Mouse (Mus musculus) limb, embryonic 12.5 days (tissue): ENCODE results near the gene Khnyn. TPM values are rescaled to one million over a fixed set of nuclear protein-coding genes. Genes with fewer than 3 reads are reported as not detected.

ENCODE experiments used
- ATAC-seq: fragments of 200-750 bp; cut with Nextera tagmentation; 2 replicates; pipeline ENCODE4 v1.8.0; 2017; ENCODE audit warnings: low read depth, moderate TSS enrichment; ENCODE audit not compliant: insufficient number of reproducible peaks, insufficient read depth, low FRiP score, low TSS enrichment
- H3K27ac ChIP-seq: fragments of 300-500 bp; sonication (generic); 2 replicates; pipeline ENCODE4 v1.5.1; 2016; ENCODE audit warnings: mild to moderate bottlenecking, moderate library complexity
- H3K27me3 ChIP-seq: fragments of 300-500 bp; sonication (generic); 2 replicates; pipeline ENCODE4 v1.6.1; 2016; ENCODE audit warnings: mild to moderate bottlenecking, moderate library complexity
- H3K36me3 ChIP-seq: fragments of 300-500 bp; sonication (generic); 2 replicates; pipeline ENCODE4 v1.6.1; 2016; ENCODE audit warnings: mild to moderate bottlenecking, moderate library complexity
- H3K4me1 ChIP-seq: fragments of 300-500 bp; sonication (generic); replicated peaks from 2 replicates; pipeline ENCODE4 v1.6.1; 2016
- H3K4me2 ChIP-seq: fragments of 300-500 bp; sonication (generic); 2 replicates; pipeline ENCODE4 v1.6.1; 2016; ENCODE audit warnings: mild to moderate bottlenecking, moderate library complexity
- H3K4me3 ChIP-seq: fragments of 300-500 bp; sonication (generic); replicated peaks from 2 replicates; pipeline ENCODE4 v1.5.1; 2016; ENCODE audit warnings: mild to moderate bottlenecking
- H3K9ac ChIP-seq: fragments of 300-500 bp; sonication (generic); replicated peaks from 2 replicates; pipeline ENCODE4 v1.6.1; 2016; ENCODE audit warnings: mild to moderate bottlenecking, moderate library complexity
- H3K9me3 ChIP-seq: fragments of 300-500 bp; sonication (generic); 2 replicates; pipeline ENCODE4 v1.6.1; 2016; ENCODE audit warnings: mild to moderate bottlenecking, moderate library complexity
- WGBS: fragments of 180-500 bp; shearing (Covaris S2); methylation state at CpG from one replicate; pipeline ENCODE4 v1.1.7; 2016; 5-methylcytosine and 5-hydroxymethylcytosine counted together
- polyA plus RNA-seq: library from polyadenylated mRNA; unstranded; fragments of >200 nt; fragmentation: Nextera tagmentation; extraction: Ambion mirVana; gene quantifications from 2 replicates; pipeline ENCODE4 v1.2.1, GENCODE M21; 2016

Khnyn gene
- 36.9 and 38.8 TPM in 2 replicates for polyA plus RNA-seq

- no peaks in the 10 kb centered on the region for H3K27me3 ChIP-seq
- H3K4me2 ChIP-seq = peak within 1 kb of the TSS; percentile 88
- peaks cover 29% of the 10 kb centered on the region for H3K4me1 ChIP-seq
- peak within 1 kb of the TSS; percentile 95 for H3K27ac ChIP-seq
- no peaks in the 10 kb centered on the region for H3K9me3 ChIP-seq
- 1% methylated on average over 28 of the region's 30 CpGs for WGBS
- peak; percentile 91 for ATAC-seq
- H3K9ac ChIP-seq = peak within 1 kb of the TSS; percentile 89
- peaks cover 37% of the 10 kb centered on the region for H3K36me3 ChIP-seq
- peak within 1 kb of the TSS; percentile 82 for H3K4me3 ChIP-seq
Observed at GRCm38 (mm10) chr14:55884713-55885113, at the start of gene Khnyn. Gene Khnyn (plus strand): TSS chr14:55884947.

- Histone ChIP-seq H3K4me3 (no peak overlapping the region), H3K9ac (no peak overlapping the region), H3K4me2 (no peak overlapping the region), H3K4me1 (peaks cover 30% of the 10 kb centered on the region), H3K36me3 (peaks cover 6% of the 10 kb centered on the region), H3K9me3 (no peaks in the 10 kb centered on the region), H3K27me3 (no peaks in the 10 kb centered on the region), H3K27ac (no peak overlapping the region)
- 90% methylated on average over 5 of the region's 5 CpGs for WGBS
- no peak for ATAC-seq
Observed at GRCm38 (mm10) chr14:55838312-55838711, 46.4 kb upstream of the Khnyn start.

- no peak overlapping the region for H3K9ac ChIP-seq
- peaks cover 2% of the 10 kb centered on the region for H3K36me3 ChIP-seq
- H3K4me2 ChIP-seq = no peak overlapping the region
Observed at GRCm38 (mm10) chr14:55838740-55839139, 46.0 kb upstream of the Khnyn start.

GRCm38 (mm10) chr14:55840853-55841366 lies 43.8 kb upstream of the Khnyn start:
- Histone ChIP-seq H3K27me3 (no peaks in the 10 kb centered on the region), H3K27ac (no peak overlapping the region), H3K4me1 (peaks cover 5% of the 10 kb centered on the region), H3K9me3 (no peaks in the 10 kb centered on the region), H3K4me2 (no peak overlapping the region), H3K36me3 (no peaks in the 10 kb centered on the region), H3K9ac (no peak overlapping the region), H3K4me3 (no peak overlapping the region)
- 66% methylated on average over 4 of the region's 4 CpGs for WGBS
- no peak for ATAC-seq

More at GRCm38 (mm10) chr14:55838740-55839139, 46.0 kb upstream of the Khnyn start:
- peaks cover 26% of the 10 kb centered on the region for H3K4me1 ChIP-seq
- H3K27me3 ChIP-seq = no peaks in the 10 kb centered on the region
- no peaks in the 10 kb centered on the region for H3K9me3 ChIP-seq
- no peak overlapping the region for H3K4me3 ChIP-seq
- WGBS = 85% methylated on average over 4 of the region's 4 CpGs
- ATAC-seq = no peak
- H3K27ac ChIP-seq = no peak overlapping the region

DNA sequence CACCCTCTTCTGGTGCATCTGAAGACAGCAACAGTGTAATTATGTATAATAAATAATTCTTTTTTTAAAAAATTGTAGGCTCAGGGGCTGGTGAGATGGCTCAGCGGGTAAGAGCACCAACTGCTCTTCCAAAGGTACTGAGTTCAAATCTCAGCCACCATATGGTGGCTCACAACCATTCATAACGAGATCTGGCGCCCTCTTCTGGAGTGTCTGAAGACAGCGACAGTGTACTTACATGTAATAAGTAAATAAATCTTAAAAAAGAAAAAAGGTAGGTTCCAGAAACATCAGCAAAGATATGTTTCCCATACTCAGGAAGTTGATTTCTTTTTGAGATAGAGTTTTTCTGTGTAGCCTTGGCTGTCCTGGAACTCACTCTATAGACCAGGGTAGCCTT lies 42.0 kb upstream of the Khnyn start:
- no peaks in the 10 kb centered on the region for H3K27me3 ChIP-seq
- WGBS = 75% methylated on average over 4 of the region's 4 CpGs
- H3K9me3 ChIP-seq = no peaks in the 10 kb centered on the region
- no peaks in the 10 kb centered on the region for H3K36me3 ChIP-seq
- H3K4me2 ChIP-seq = no peak overlapping the region
- no peak overlapping the region for H3K27ac ChIP-seq
- H3K4me1 ChIP-seq = no peaks in the 10 kb centered on the region
- no peak overlapping the region for H3K4me3 ChIP-seq
- no peak overlapping the region for H3K9ac ChIP-seq
- ATAC-seq = no peak

DNA sequence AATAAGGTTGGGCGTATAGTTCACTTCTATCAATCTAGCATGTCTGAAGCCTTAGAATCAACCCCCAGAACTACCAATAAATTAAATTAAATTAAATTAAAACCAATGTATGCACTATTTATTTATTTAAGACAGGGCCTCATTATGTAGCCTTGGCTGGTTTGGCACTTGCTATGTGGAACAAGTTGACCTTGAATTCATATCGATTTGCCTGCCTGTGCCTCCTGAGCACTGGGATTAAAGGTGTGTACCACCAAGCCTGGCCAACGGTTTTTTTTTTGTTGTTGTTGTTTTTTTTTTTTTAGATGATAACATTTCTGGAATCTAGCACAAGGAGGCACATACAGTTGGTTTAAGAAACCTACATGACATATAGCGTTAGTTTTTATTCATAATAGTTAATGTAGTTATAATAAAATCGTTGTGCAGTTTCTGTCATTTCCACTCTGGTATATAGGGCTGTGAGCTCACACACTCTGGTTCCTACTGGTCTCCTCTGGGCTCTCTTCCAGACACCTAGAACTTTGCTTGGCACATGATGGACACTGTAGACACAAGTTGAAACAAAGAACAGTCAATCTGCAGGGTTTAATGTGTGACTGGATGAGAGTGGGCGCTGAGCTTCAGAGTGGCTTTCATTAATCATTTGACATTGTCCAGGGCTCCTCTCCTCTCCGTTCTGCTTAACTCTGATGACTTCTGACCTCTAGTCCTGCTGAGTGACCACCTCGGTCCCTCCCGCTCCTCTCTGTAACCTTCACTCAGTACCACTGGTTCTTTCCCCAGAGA lies 39.0 kb upstream of the Khnyn start:
- Histone ChIP-seq H3K9me3 (no peaks in the 10 kb centered on the region), H3K4me2 (no peak overlapping the region), H3K27ac (no peak overlapping the region), H3K27me3 (no peaks in the 10 kb centered on the region), H3K4me3 (no peak overlapping the region), H3K36me3 (no peaks in the 10 kb centered on the region), H3K9ac (no peak overlapping the region), H3K4me1 (no peaks in the 10 kb centered on the region; the same call in 1 of the 2 replicates)
- no peak for ATAC-seq
- WGBS = 68% methylated on average over 9 of the region's 9 CpGs

- WGBS = 61% methylated on average over 6 of the region's 6 CpGs
- H3K4me1 ChIP-seq = peaks cover 28% of the 10 kb centered on the region
- no peak overlapping the region for H3K4me3 ChIP-seq
- no peaks in the 10 kb centered on the region for H3K27me3 ChIP-seq
- no peaks in the 10 kb centered on the region for H3K9me3 ChIP-seq
- H3K27ac ChIP-seq = 0 out of 2 replicates have a peak overlapping the region, but pooled peaks have one; percentile 98
- ATAC-seq = no peak
- H3K36me3 ChIP-seq = no peaks in the 10 kb centered on the region
- H3K4me2 ChIP-seq = no peak overlapping the region
- H3K9ac ChIP-seq = no peak overlapping the region
Observed at GRCm38 (mm10) chr14:55850885-55851284, 33.9 kb upstream of the Khnyn start.

DNA sequence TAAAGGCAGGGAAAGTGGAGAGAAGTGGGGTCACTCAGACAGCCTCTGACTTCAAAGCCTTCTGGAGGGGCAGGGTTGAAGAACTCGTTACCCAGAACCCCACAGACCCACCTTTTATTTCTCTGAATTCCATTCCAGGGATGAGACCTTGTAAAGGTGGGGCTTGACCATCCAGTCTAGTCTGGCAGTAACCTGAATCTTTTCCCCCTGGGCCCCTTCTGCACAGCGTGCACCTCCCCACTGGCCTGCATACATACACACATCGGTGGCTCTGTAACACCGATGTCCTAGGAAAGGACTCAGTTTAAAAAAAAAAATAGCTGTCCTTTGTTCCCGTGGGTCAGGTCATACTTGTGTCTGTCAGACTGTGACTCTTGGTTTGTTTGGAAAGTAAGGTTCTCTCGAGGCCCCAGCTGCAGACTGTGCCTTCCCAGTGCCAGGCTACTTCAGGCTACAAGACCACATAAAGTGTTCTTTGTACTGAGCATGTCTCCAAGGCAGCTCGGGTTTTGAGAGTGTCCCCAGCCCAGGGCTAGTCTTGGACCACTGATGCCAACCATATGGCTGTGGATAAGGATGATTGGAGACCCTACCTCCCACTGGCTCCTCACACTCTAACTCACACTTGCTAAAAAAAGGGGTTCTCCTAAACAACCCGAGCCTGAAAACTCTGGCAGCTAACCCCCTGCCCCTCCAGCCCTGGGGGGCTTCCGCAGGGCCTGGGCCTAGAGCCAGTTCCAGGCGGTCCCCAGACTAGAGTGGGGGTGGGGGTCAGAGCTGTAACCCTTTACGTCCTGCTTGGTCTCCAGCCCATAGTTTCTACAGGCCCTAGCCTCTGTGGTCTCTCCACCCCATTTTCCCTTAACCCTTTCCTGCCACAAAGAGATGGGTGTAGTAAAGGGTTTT lies 31.8 kb upstream of the Khnyn start:
- Histone ChIP-seq H3K9ac (peak overlapping the region; percentile 89), H3K27me3 (no peaks in the 10 kb centered on the region), H3K36me3 (peaks cover 12% of the 10 kb centered on the region), H3K9me3 (no peaks in the 10 kb centered on the region), H3K27ac (peak overlapping the region; percentile 98), H3K4me3 (peak overlapping the region; percentile 78), H3K4me1 (peaks cover 47% of the 10 kb centered on the region), H3K4me2 (peak overlapping the region; percentile 98)
- WGBS = under 1% methylated on average over 11 of the region's 11 CpGs
- ATAC-seq = peak; percentile 91

DNA sequence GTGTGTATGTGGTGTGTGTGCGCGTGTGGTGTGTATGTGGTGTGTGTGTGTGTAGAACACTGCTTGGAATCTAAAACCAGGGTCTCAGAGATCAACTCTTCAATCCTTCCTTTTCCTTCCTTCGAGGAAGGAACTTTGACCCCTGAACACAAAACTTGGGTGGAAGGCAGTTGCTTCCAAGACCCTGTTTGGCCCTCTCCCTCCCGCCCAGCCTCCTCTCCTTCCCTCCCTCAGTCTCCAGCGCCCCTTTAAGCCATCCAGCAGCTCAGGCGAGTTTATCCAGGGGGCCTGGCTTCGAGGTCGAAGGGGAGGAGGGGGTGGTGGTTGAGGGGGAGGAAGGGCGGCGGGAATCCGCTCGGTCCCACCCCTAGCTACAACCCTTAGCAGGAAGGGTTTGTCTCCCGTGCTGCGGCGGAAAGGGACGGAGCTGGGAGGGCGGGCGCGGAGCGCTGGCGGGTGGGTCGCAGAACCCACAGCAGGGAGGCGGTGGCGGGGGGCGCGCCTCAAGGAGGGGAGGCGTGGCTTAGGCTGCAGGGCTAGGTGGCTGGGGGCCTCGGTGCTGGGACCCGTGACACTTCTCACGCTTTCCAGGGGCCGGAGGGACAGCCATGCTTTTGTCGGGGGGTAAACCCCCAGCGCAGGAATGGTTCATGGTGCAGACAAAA lies 31.0 kb upstream of the Khnyn start, which contains the start of gene Nynrin:
TSS of gene Nynrin (plus strand) at position 390 of the 665 bp plus-strand sequence.
- peak; percentile 86 for ATAC-seq
- H3K4me1 ChIP-seq = peaks cover 51% of the 10 kb centered on the region
- peak within 1 kb of the TSS; percentile 98 for H3K4me2 ChIP-seq
- peak within 1 kb of the TSS; percentile 89 for H3K9ac ChIP-seq
- peak within 1 kb of the TSS; percentile 78 for H3K4me3 ChIP-seq
- no peaks in the 10 kb centered on the region for H3K9me3 ChIP-seq
- peaks cover 17% of the 10 kb centered on the region for H3K36me3 ChIP-seq
- H3K27me3 ChIP-seq = no peaks in the 10 kb centered on the region
- WGBS = 2% methylated on average over 30 of the region's 33 CpGs
- peak within 1 kb of the TSS; percentile 98 for H3K27ac ChIP-seq

DNA sequence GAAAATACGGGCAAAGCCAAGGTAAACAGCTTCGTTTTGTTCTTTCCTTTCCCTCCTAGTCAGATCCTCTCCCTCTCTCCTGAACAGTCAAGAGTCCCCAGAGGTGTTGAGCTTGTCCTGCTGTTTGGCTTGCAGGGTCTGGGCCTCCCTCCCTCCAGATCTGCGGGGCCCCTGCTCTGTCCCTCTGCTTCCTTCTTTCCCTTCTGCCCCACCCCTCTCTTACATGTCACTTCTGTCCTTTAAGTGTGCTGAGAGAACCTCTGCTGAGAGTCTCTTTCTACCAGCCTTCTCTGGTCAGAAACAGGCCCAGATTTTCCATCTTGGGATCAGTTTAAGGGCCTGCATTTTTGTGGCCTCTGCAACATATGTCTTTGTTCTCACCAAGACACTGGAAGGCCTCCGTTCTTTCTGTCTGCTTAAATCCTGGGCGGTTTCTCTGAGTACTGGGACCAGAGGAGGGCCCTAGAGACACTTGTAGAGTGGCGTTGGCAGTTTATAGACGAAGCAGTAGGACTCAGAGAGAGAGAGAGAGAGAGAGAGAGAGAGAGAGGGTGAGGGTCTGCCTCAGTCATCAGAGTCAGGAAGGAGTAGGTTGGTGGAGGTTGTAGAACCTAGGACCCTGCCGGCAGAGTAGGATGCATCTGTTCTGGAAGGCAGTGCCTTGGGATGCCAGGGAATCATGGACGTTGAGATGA lies 30.2 kb upstream of the Khnyn start:
- H3K4me2 ChIP-seq = peak overlapping the region; percentile 98
- no peak for ATAC-seq
- H3K9ac ChIP-seq = peak overlapping the region; percentile 89
- peaks cover 22% of the 10 kb centered on the region for H3K36me3 ChIP-seq
- under 1% methylated on average over 9 of the region's 9 CpGs for WGBS
- H3K4me3 ChIP-seq = peak overlapping the region; percentile 78
- no peaks in the 10 kb centered on the region for H3K27me3 ChIP-seq
- H3K9me3 ChIP-seq = no peaks in the 10 kb centered on the region
- H3K4me1 ChIP-seq = peaks cover 58% of the 10 kb centered on the region
- H3K27ac ChIP-seq = peak overlapping the region; percentile 98
